Mouse (Mus musculus) G1E (cell line): Measurements from ENCODE around the gene Ank3. TPM values are rescaled to one million over a fixed set of nuclear protein-coding genes. Genes with fewer than 3 reads are reported as not detected.

Experiments used
- ATAC-seq: 2 replicates; pipeline ENCODE4 v1.8.0; 2016; ENCODE audit warnings: mild to moderate bottlenecking; ENCODE audit not compliant: insufficient number of reproducible peaks, poor library complexity, low FRiP score, severe bottlenecking; ENCODE audit errors: extremely low read depth
- DNase-seq: peaks from one replicate; pipeline ENCODE4 v3.0.0; 2012; ENCODE audit warnings: low spot score
- H3K27me3 ChIP-seq: 2 replicates; pipeline ENCODE4 v1.6.1; 2012; ENCODE audit warnings: mild to moderate bottlenecking, low read length, inconsistent platforms; ENCODE audit not compliant: insufficient read depth
- H3K36me3 ChIP-seq: replicated peaks from 2 replicates; pipeline ENCODE3; 2012; ENCODE audit warnings: mild to moderate bottlenecking, inconsistent platforms
- H3K4me1 ChIP-seq: 2 replicates; pipeline ENCODE4 v1.6.1; 2012; ENCODE audit warnings: low read depth, low read length, inconsistent platforms, mixed read lengths; ENCODE audit not compliant: insufficient read depth
- H3K4me3 ChIP-seq: 2 replicates; pipeline ENCODE4 v1.5.1; 2012; ENCODE audit warnings: low read depth, mild to moderate bottlenecking, inconsistent platforms, low read length, moderate library complexity, mixed read lengths
- H3K9me3 ChIP-seq: replicated peaks from 2 replicates; pipeline ENCODE4 v1.6.1; 2012; ENCODE audit warnings: inconsistent platforms
- CTCF ChIP-seq: IDR thresholded peaks from 2 replicates; pipeline ENCODE4 v1.5.1; 2012; ENCODE audit warnings: low read depth, low read length, inconsistent platforms, mixed read lengths
- GATA1 ChIP-seq: IDR thresholded peaks from 2 replicates; pipeline ENCODE4 v1.6.1; 2012; ENCODE audit warnings: borderline replicate concordance, low read length, inconsistent platforms, mixed read lengths
- GATA2 ChIP-seq: IDR thresholded peaks from 2 replicates; pipeline ENCODE4 v1.6.1; 2012; ENCODE audit warnings: low read depth, low read length, inconsistent platforms, borderline replicate concordance
- POLR2AphosphoS5 ChIP-seq: IDR thresholded peaks from 2 replicates; pipeline ENCODE4 v1.6.1; 2012; ENCODE audit warnings: low read depth, low read length, inconsistent platforms; ENCODE audit not compliant: insufficient replicate concordance
- TAL1 ChIP-seq: conservative IDR thresholded peaks from 2 replicates; pipeline ENCODE4 v1.6.1; 2012; ENCODE audit warnings: low read depth, low read length, inconsistent platforms, mixed read lengths
- polyA plus RNA-seq: library from polyadenylated mRNA; stranded (reverse); fragments of >175 nt; gene quantifications from 2 replicates; pipeline ENCODE4 v1.2.3, GENCODE M21; 2012
- total RNA-seq, 2 experiments: library from RNA; stranded (forward) in 1 of 2; stranded (reverse) in 1 of 2; fragments of 200-1000 nt in 1 of 2; fragments of >200 nt in 1 of 2; fragmentation: Nextera tagmentation in 1 of 2; gene quantifications; 2 replicates each; pipeline ENCODE4 v1.2.3; 2014 to 2017

The Ank3 gene
- total and polyA plus RNA-seq, 3 experiments = 0.98 TPM; not detected in 2

DNA sequence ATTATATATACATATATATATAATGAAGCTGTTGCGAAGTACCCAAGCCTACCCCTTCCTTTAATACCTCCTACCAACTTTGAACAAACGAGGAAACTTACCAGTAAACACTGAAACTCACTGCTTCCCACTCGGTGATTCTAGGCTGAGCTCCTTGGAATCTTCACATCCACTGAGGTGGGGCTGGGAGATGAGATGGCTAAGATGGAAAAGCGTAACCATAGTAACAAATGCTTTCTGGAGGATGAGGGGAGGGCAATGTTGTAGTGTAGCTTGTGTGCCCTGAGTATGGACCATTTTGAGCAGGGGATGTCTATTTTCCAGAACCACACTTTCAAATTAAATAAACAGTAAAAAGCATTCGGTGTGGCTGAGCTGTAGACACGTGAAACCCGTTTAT is 364.4 kb downstream of the Ank3 start:
- no peaks in the 10 kb centered on the region for H3K27me3 ChIP-seq
- H3K36me3 ChIP-seq = no peaks in the 10 kb centered on the region
- H3K4me3 ChIP-seq = no peak overlapping the region
- DNase-seq (no peak), ATAC-seq (no peak)
- H3K4me1 ChIP-seq = no peaks in the 10 kb centered on the region
- H3K9me3 ChIP-seq = peaks cover 40% of the 10 kb centered on the region
- no peak for TF ChIP-seq GATA2
- TF ChIP-seq CTCF = no peak
- TF ChIP-seq POLR2AphosphoS5 = no peak
- TF ChIP-seq GATA1 = no peak
- no peak for TF ChIP-seq TAL1

DNA sequence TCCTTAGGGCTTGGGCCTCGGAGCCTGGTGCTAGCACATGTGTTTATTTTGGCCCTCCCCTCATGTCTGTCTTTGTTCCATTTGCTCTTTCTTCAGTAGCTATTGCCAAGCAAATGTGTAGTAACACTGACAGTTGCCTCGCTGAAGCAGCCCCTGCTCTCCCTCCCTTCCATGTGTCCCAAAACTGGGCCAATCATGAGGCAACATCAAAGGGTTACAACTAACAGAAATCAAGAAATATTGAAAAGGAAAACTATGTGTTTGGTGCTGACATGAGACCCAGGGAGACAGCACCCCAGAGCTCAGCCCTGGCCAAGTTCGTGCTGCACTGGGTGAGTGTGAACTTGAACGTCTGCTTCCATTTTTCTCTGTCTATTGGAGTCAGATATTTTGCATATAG is 365.8 kb downstream of the Ank3 start:
- Histone ChIP-seq H3K4me1 (no peaks in the 10 kb centered on the region), H3K27me3 (no peaks in the 10 kb centered on the region), H3K9me3 (peaks cover 43% of the 10 kb centered on the region), H3K4me3 (no peak overlapping the region), H3K36me3 (no peaks in the 10 kb centered on the region)
- TF ChIP-seq POLR2AphosphoS5 (no peak), CTCF (no peak), TAL1 (no peak), GATA1 (no peak), GATA2 (no peak)
- ATAC-seq = no peak
- DNase-seq = no peak

DNA sequence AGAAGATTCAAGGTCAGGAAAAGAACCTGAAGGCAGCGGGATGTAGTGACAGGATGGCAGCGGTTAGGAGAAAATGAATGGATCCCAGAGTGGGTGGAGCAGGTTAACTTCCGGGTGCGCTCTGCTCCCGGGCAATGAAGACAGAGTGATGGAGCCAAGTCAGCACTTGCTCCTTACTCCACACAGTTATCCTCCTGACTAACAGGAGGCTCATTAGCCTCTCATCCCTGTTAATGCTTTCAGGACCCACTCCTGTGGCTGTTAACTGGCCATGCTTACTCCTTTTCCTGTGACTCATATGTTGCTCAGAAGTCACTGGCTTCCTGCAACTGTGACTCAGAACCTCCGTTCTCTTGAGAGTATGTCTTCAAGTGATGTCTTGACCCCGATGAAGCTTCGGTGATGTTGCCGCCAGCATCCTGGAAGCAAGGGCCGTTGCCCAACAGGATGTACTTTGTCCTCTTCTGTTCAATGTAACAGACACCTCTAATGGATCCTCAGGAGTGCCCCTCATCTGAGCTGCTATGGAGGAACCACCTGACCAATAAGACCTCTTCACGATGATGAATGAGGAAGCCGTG is 378.6 kb downstream of the Ank3 start:
- Histone ChIP-seq H3K4me3 (no peak overlapping the region), H3K27me3 (no peaks in the 10 kb centered on the region), H3K9me3 (peaks cover 48% of the 10 kb centered on the region), H3K4me1 (no peaks in the 10 kb centered on the region), H3K36me3 (no peaks in the 10 kb centered on the region)
- ATAC-seq = no peak
- TF ChIP-seq CTCF = no peak
- TF ChIP-seq GATA1 = no peak
- TF ChIP-seq TAL1 = no peak
- no peak for TF ChIP-seq POLR2AphosphoS5
- no peak for DNase-seq

DNA sequence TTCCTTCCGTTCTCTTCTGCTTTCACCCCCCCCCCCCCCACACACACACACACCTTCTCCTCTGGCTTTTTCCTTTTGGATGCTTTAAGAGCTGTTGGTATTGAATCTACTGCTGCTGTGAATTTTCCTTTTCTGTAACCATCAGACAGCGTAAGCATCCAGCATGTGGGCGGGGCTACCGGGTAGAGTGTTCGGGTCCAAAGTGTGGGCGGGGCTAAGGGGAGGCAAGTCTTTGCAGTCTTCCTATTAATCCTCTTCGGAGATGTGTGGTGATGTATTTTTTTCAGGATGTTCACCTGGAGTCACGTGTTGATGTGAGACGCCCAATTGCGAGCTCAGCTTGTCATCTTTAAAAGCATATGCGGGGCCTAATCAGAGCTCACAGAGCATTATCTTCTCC is 379.2 kb downstream of the Ank3 start:
- Histone ChIP-seq H3K9me3 (peaks cover 45% of the 10 kb centered on the region), H3K36me3 (no peaks in the 10 kb centered on the region), H3K27me3 (no peaks in the 10 kb centered on the region), H3K4me1 (no peaks in the 10 kb centered on the region), H3K4me3 (no peak overlapping the region)
- DNase-seq (no peak), ATAC-seq (no peak)
- TF ChIP-seq GATA2 (no peak), TAL1 (no peak), CTCF (no peak), POLR2AphosphoS5 (no peak), GATA1 (no peak)

DNA sequence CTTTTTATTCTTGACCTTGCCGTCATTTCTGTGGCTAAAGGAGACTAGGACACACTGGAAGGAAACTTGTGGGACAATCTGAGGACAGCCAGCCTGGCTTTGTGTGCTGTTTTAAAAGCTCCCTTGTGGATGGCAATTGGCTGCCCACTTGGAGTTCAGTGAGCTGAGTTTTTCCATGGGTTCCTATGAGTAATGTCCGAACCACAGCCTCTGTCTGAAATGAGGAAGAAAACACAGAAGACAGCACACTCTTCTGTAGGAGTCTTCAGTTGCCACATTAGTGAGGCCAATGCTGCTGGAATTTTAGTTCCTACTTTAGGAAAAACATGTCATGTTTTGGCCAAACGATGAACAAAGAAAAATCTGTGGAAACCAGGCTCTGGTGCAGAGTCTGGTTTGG is 380.7 kb downstream of the Ank3 start:
- DNase-seq (no peak), ATAC-seq (no peak)
- peaks cover 46% of the 10 kb centered on the region for H3K9me3 ChIP-seq
- no peak overlapping the region for H3K4me3 ChIP-seq
- TF ChIP-seq GATA2 (no peak), POLR2AphosphoS5 (no peak)
- H3K27me3 ChIP-seq = no peaks in the 10 kb centered on the region
- H3K4me1 ChIP-seq = no peaks in the 10 kb centered on the region
- H3K36me3 ChIP-seq = no peaks in the 10 kb centered on the region

DNA sequence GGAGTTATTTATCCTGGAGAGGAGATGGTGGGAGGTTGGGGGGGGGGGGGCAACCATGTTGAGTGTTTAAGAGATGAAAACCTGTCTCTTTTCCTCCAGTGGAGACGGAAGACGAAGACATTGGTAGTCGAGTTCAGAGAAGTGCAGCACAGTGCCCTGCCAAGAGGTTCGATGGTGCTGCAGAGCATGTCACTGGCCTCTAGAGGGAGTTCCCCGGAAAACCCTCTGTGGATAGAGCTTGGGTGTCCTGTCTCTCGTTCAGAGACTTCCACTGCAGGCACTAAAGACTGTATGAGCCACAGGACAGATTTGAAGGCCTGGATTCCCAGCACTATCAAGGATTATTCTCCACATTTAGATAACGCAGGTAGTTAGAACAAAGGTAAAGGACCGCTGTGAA is 382.9 kb downstream of the Ank3 start:
- Histone ChIP-seq H3K36me3 (no peaks in the 10 kb centered on the region), H3K4me3 (no peak overlapping the region), H3K27me3 (no peaks in the 10 kb centered on the region), H3K9me3 (peaks cover 57% of the 10 kb centered on the region), H3K4me1 (no peaks in the 10 kb centered on the region)
- no peak for DNase-seq
- no peak for ATAC-seq
- TF ChIP-seq CTCF (no peak), TAL1 (no peak), POLR2AphosphoS5 (no peak), GATA2 (no peak), GATA1 (no peak)
